Mouse (Mus musculus) fibroblast of lung, adult 2 months (primary cell): Measurements from ENCODE around the gene Akt3.

Source experiments
- DNase-seq: peaks from one replicate; pipeline ENCODE4 v3.0.0-alpha.2; 2011; ENCODE audit warnings: low read depth

Gene Akt3

GRCm38 (mm10) chr1:176980801-176981400 is 277.1 kb downstream of the Akt3 start:
- DNase-seq = no peak

- DNase-seq = no peak
These were observed 277.9 kb downstream of the Akt3 start for GRCm38 (mm10) chr1:176980140-176980539.

- DNase-seq = no peak
These were observed 278.8 kb downstream of the Akt3 start for GRCm38 (mm10) chr1:176979235-176979634.

GRCm38 (mm10) chr1:176973356-176974088 is 284.5 kb downstream of the Akt3 start:
- no peak for DNase-seq

GRCm38 (mm10) chr1:176971479-176971797 is 286.6 kb downstream of the Akt3 start:
- no peak for DNase-seq

GRCm38 (mm10) chr1:176970635-176971478 is 287.1 kb downstream of the Akt3 start:
- no peak for DNase-seq
